Mouse (Mus musculus): ENCODE data around the gene Elf2.

- TF ChIP-seq POLR2A (IDR thresholded peaks at IDR 0.05; ENCODE audit: control insufficient read depth, low read depth, low read length) (no peak), CTCF (IDR thresholded peaks at IDR 0.05; ENCODE audit: control insufficient read depth, insufficient read depth, insufficient replicate concordance, low read depth, low read length) (no peak)
Measured at GRCm38 (mm10) chr3:51270069-51270817, 70.2 kb downstream of the Elf2 start.

All from testis, adult 2 months (tissue).